Mouse (Mus musculus) cerebellum, postnatal 14 days (tissue): ENCODE measurements around the gene Ptpro.
A peak's percentile ranks its signal among the peaks of the same experiment; 100 is the strongest.
"Not testable (repeated sequence)": the region's sequence is repeated elsewhere in the genome, so short reads cannot be mapped to it uniquely, and the experiment has no call there.

Source experiments
- DNase-seq, 2 experiments: peaks; one replicate each; pipeline ENCODE4 v3.0.0; 2021; ENCODE audit warnings: mixed read lengths in 2 of 2

Ptpro gene

GRCm38 (mm10) chr6:137458136-137458535, 206.0 kb downstream of the Ptpro start:
- peak; percentile 78 to 83 for DNase-seq

- DNase-seq: peak; percentile 78 to 84
Measured at GRCm38 (mm10) chr6:137463771-137464170, 211.7 kb downstream of the Ptpro start.

GRCm38 (mm10) chr6:137465253-137465652, 213.1 kb downstream of the Ptpro start:
- DNase-seq: peak; percentile 97 to 98

DNA sequence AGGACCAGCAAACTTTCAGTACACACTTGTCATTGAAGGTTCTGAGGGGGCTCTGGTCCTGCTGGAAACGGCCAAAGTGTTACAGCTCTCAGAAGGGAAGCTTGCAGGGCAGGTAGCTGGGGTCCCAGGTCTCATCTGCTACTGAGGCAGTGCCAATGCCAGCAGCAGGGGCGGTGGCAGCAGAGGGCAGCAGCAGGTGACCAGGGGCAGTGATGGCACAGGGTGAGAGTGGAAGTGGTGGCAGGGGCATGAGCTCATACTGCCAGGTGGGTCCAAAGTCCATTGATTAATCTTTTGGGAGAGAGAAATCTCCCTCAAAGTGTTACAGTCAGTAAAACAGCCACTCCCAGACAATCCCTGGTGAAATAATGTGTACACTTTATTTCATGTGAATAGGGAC, 214.1 kb downstream of the Ptpro start:
- DNase-seq: peak; percentile 47 to 62

DNA sequence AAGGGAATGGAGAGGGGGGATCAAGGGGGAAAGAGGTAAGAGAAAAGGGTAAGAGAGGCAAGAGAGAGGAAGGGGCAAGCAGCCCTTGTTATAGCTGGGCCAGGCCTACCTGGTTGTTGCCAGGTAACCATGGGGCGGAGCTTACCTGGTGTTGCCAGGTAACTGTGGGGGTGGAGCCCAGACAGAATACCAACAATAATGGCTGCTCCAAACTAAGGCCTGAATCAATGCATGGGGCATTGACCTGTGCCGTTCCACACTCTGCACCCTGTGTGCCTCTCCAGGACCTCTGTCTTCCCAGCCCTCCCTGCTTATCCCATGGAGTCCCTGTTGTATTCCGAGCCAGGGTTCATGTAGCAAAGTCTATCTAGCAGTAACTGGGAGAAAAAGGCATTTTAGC, 215.6 kb downstream of the Ptpro start:
- DNase-seq: no peak

GRCm38 (mm10) chr6:137469541-137469940, 217.4 kb downstream of the Ptpro start:
- DNase-seq: no peak

GRCm38 (mm10) chr6:137470901-137471598, 218.9 kb downstream of the Ptpro start:
- DNase-seq: peak; percentile 94 to 98

GRCm38 (mm10) chr6:137472129-137472528, 220.0 kb downstream of the Ptpro start:
- peak; percentile 34 to 46 for DNase-seq

DNA sequence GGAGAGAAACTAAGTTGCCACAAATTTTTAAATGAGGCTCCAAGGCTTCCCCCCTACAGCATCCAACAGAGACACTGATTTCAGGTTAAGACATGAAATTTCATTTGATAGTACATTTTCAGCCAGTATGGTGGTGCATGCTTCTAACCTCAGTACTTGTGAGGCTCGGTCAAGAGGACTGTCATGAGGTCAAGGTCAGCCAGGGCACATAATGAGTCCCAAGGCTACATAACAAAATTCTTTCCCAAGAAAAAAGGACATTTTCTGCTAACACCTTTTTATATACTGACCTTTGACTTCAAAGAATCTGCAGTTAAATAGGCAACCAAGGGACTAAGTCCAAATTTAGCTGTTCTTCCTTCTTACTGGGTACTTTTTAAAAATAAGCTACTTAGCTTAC, 221.3 kb downstream of the Ptpro start:
- DNase-seq: no peak

DNA sequence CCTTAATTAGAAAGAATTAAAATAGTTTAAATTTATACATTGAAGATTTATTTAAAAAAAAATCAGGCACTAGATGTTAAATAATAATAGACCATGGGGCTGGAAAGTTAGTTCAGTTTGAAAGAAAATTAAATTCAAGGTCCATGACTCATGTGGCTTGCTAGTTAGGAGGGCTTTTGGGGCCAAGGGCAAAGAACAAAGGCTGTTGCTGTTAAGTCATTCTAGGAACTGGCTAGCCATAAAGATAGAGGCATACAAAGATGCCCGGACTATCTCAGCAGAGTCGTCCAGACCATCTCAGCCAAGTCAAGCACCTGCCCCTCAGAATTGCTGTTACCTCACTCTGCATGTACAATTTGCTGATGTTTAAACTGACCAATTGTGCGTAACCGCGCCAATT, 223.6 kb downstream of the Ptpro start:
- not testable (repeated sequence) for DNase-seq

- DNase-seq: no peak
Measured at GRCm38 (mm10) chr6:137482891-137483290, 230.8 kb downstream of the Ptpro start.

DNA sequence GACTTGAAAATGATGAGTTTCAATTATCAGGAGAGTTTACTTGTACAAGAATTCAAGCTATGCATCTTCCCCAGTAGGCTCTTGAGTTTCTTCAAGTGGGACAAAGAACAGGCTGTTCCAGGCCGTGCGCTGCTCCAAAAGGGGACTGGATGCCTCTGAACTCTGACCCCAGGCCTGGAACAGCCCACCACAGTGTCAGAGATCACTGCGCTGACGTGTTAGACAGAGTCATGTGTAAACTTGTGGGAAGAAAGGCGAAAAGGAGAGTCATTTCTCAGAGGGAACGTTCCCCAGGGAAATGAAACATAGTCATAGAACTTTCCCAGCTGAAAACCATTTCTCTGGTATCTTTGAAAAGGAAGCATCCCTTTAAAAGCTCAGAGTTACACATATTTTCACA, 235.3 kb downstream of the Ptpro start:
- DNase-seq: no peak

GRCm38 (mm10) chr6:137490115-137490514, 238.0 kb downstream of the Ptpro start:
- DNase-seq: no peak

- no peak for DNase-seq
Measured at GRCm38 (mm10) chr6:137491659-137492058, 239.5 kb downstream of the Ptpro start.

GRCm38 (mm10) chr6:137492582-137492981, 240.5 kb downstream of the Ptpro start:
- no peak for DNase-seq

DNA sequence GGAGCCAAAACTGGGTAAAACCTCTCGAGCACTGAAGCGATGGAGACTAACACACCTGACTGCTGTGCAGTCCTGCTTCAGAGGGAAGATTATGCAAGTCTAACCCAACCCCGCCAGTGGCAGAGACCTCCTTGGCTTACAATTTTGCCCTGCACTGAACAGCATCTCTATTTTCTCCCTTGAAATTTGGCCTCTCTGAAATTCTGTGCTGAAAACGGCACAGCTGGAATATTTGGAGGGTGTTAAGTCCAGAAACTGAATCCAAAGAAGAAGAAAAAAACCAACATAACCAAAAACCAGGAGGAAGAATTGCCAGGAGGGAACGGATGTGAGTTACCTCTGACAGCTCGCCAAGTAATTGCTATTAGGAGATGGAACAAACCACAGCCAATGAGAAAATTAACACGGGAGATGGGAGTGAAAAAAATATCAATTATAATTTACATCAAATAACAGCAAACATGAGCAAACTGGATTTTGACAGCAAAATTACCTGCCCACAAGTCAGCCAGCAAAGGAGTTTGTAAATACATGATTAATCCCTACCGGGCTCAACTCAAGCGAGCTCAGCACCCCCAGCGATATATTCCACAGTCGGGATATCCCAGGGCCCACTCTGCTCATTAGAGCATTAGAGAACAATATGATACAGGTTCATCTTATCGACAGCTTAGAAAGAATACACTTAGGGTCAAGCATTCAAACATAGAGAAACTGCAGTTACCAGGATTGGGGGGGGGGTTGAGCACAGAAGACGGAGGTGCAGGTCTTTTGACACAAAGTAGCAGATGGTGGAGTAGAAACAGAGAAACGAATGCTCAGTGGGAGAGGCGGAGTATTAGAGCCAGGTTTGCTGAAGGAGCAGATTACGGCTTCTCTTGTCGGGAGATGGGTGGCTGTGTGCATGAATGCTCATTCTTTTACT, 241.4 kb downstream of the Ptpro start:
- DNase-seq: peak; percentile 50 to 66

DNA sequence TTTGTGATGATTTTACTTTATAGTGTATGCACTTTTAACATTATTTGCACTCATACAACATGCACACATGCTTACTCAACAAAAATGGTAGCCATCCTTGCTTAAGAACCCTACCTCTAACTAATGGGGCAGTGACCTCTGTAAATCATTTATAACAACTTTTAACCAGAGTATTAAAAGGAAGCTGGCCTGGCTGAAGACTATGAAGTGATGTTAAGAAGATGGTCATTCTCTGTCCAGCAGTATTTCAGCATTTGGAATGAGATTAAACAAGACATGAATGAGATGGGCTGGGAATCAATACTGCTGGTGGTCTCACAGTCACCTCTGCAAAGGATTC, 242.0 kb downstream of the Ptpro start:
- DNase-seq: no peak

DNA sequence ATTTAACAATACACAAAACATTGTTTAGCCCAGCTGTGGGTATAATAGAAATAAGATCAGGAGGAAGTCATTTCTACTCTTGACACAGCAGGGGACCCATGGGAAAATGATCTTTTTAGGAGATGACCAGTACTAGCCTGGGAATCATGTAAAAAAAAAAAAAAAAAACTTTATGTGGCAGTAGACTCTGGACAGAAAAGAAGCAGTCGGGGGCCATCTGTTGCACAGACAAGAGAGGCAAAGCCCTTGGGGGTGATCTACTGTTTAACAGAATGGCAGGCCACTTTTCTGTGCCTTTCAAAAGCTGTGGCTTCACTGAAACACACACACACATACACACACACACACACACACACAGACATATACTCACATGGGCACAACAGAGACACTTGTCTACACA, 242.7 kb downstream of the Ptpro start:
- peak in 1 of 2 experiments; percentile 25 for DNase-seq

DNA sequence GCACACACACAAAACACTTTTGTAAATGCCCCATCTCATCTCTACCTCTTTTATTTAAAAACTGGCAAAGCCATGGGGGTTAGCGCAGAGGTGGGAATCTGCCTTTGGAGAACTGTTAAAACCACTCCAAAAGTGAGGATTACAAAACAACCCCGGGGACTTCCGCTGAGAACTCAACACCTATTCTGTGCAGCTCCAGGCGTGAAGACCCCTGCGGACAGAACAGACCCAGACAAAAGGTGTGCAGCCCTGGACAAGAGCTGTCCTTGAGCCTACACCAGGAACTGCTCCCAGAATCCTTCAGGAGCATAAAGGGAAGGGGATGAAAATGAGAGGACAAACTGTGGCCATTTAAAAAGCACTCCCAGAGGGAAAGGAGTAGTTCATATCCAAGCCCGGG, 243.1 kb downstream of the Ptpro start:
- no peak for DNase-seq

DNA sequence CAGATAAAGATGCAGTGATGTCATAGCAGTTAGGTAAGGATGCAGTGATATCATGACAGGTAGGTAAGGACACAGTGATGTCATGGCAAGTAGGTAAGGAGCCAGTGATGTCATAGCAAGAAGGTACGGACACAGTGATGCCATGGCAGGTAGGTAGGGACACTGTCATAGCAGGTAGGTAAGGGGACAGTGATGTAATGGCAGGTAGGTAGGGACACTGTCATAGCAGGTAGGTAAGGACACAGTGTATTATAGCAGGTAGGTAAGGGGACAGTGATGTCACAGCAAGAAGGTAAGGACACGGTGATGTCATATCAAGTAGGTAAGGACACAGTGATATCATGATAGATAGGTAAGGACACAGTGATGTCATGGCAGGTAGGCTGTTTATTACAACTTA, 244.4 kb downstream of the Ptpro start:
- no peak for DNase-seq

DNA sequence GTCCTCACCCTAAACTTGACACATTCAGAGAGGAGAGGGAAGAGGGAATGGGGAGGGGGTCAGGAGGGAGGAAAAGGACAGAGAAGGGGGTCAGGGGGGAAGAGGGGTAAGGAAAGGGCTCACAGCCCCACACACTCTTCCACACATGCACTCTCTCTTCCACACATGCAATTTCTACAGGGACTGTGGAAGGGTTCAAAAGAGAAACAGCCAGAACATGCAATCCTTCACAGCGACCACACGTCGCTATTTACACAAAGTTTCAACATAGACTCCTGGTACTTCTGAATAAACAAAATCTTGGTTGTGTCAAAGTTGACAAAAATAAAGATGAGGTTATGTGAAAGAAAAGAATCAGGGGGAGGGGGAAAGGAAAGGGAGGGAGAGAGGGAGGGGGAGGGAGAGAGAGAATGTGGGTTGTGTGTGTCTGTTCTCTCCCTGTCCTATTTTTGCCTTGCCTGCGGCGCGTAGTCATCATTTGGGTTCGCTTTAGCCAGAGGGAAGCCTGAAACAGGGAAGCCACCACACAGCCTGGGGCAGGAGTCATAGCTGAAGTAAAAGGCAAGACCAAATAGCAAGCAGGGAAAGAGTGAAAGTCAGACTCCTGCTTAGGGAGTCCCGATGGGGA, 245.2 kb downstream of the Ptpro start:
- no peak for DNase-seq

GRCm38 (mm10) chr6:137498781-137499180, 246.7 kb downstream of the Ptpro start:
- DNase-seq: no peak

DNA sequence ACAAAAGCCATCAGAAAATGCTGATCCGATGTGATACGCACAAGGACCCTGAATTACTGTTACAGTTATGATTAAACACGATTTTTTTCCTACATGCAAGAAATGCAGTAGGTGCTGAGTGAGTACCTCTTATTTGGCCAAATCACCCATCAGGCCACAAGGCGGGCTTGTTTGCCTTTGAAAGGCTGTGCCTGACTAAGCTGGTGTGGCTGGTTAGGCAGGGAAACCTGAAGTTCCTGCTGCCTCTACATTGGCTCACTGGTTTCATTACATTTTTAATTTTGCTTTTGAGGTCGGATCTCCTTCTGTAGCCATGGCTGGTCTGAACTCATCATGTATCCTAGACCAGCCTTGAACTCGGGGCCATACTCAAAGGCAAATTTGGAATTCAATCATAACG, 250.9 kb downstream of the Ptpro start:
- no peak for DNase-seq

GRCm38 (mm10) chr6:137503462-137503861, 251.3 kb downstream of the Ptpro start:
- no peak for DNase-seq
